Comparison of ENCODE assay signal across 35 mouse cellular contexts in the genomic region with DNA sequence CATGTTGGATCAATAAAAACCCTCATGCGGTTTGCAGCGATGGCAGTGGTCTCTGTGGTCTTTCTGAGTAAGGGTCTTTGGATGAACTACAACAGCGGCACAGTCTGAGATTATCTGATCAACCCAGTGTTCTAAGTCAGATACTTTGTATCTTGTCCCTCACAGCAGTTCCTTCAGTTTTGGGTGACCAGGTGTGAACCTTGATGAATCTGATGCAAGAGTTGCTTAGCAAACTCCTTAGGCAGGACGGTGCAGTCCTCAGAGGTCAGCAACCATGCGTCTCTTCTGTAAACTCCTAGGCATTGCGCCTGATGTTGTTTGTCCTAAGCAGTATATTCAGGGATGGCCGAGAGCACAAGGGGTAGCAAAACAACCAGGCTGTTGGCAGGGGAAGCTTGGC. TPM values are rescaled to one million over a fixed set of nuclear protein-coding genes. Genes with fewer than 3 reads are reported as not detected.
"Had no signal": no experiment of that assay in that cellular context is flagged by ENCODE, and none has a peak within 500 bp of the region (broad histone marks: within the 10 kb centered on the region; RNA-seq: fewer than 3 reads in every experiment).

No protein-coding gene starts in this region.

- DNase-seq: heart, postnatal 10 days; heart, postnatal 14 days; heart, postnatal 36 days; heart, postnatal 4 days; kidney, adult 11 months; kidney, adult 18-20 months; kidney, adult 2 months; kidney, adult 8-10 months; kidney, adult 9 months; kidney, postnatal 10 days; kidney, postnatal 14 days; kidney, postnatal 25 days; kidney, postnatal 36 days; kidney, postnatal 4 days; layer of hippocampus, adult 9-11 months; layer of hippocampus, postnatal 36 days had no signal

- H3K27me3 ChIP-seq: heart, embryonic 12.5 days; heart, embryonic 13.5 days; heart, embryonic 15.5 days; hindbrain, embryonic 12.5 days; hindbrain, embryonic 13.5 days; hindbrain, embryonic 15.5 days; intestine, embryonic 15.5 days; kidney, embryonic 15.5 days had no signal

- H3K9ac ChIP-seq: heart, embryonic 12.5 days; heart, embryonic 13.5 days; heart, embryonic 15.5 days; hindbrain, embryonic 12.5 days; hindbrain, embryonic 13.5 days; hindbrain, embryonic 14.5 days; hindbrain, embryonic 15.5 days; intestine, embryonic 15.5 days; kidney, embryonic 15.5 days had no signal

- H3K4me2 ChIP-seq: heart, embryonic 12.5 days; heart, embryonic 13.5 days; heart, embryonic 15.5 days; hindbrain, embryonic 12.5 days; hindbrain, embryonic 13.5 days; hindbrain, embryonic 14.5 days; hindbrain, embryonic 15.5 days; intestine, embryonic 15.5 days; kidney, embryonic 15.5 days had no signal

- H3K27ac ChIP-seq: heart, embryonic 13.5 days; heart, embryonic 15.5 days; hindbrain, embryonic 10.5 days; hindbrain, embryonic 12.5 days; hindbrain, embryonic 13.5 days; hindbrain, embryonic 14.5 days; hindbrain, embryonic 15.5 days; hindbrain, postnatal 0 days; intestine, embryonic 15.5 days; kidney, embryonic 15.5 days; kidney, postnatal 0 days; layer of hippocampus, adult 2 months had no signal

- H3K36me3 ChIP-seq: heart, embryonic 12.5 days; heart, embryonic 13.5 days; heart, embryonic 15.5 days; hindbrain, embryonic 10.5 days; hindbrain, embryonic 12.5 days; hindbrain, embryonic 13.5 days; hindbrain, embryonic 15.5 days; intestine, embryonic 15.5 days; kidney, embryonic 15.5 days had no signal

- H3K9me3 ChIP-seq: heart, embryonic 12.5 days; heart, embryonic 13.5 days; heart, embryonic 15.5 days; hindbrain, embryonic 10.5 days; hindbrain, embryonic 12.5 days; hindbrain, embryonic 13.5 days; hindbrain, embryonic 15.5 days; intestine, embryonic 15.5 days; kidney, embryonic 15.5 days had no signal

- H3K4me1 ChIP-seq: heart, embryonic 13.5 days; heart, embryonic 15.5 days; hindbrain, embryonic 10.5 days; hindbrain, embryonic 12.5 days; hindbrain, embryonic 13.5 days; hindbrain, embryonic 15.5 days; intestine, embryonic 15.5 days; kidney, embryonic 15.5 days had no signal

- H3K4me3 ChIP-seq: heart, embryonic 12.5 days; heart, embryonic 13.5 days; heart, embryonic 15.5 days; hindbrain, embryonic 10.5 days; hindbrain, embryonic 12.5 days; hindbrain, embryonic 13.5 days; hindbrain, embryonic 15.5 days; intestine, embryonic 15.5 days; kidney, embryonic 15.5 days; layer of hippocampus, adult 2 months had no signal

- ATAC-seq: hindbrain, embryonic 16.5 days; hindbrain, postnatal 0 days; inflammation-experienced regulatory T-cells, adult 6 months; intestine, embryonic 15.5 days; intestine, embryonic 16.5 days; intestine, postnatal 0 days had no signal

RNA-seq across cellular contexts. Expression of gene Kl, which starts 48.7 kb away (rescaled TPM):
- total RNA-seq: hematopoietic stem cell, adult 5-6 weeks had no signal
- polyA plus RNA-seq: hindbrain, embryonic 10.5 days; inflammation-experienced regulatory T-cells, adult 6 months; intestine, embryonic 14.5 days had no signal
